Mouse (Mus musculus): Measurements from ENCODE around the gene Cdk1. TPM values are rescaled to one million over a fixed set of nuclear protein-coding genes. Genes with fewer than 3 reads are reported as not detected.

Gene Cdk1
- polyA plus RNA-seq (2015; fragmentation: Nextera tagmentation; extraction: Ambion mirVana) = 189 and 231 TPM in 2 replicates

DNA sequence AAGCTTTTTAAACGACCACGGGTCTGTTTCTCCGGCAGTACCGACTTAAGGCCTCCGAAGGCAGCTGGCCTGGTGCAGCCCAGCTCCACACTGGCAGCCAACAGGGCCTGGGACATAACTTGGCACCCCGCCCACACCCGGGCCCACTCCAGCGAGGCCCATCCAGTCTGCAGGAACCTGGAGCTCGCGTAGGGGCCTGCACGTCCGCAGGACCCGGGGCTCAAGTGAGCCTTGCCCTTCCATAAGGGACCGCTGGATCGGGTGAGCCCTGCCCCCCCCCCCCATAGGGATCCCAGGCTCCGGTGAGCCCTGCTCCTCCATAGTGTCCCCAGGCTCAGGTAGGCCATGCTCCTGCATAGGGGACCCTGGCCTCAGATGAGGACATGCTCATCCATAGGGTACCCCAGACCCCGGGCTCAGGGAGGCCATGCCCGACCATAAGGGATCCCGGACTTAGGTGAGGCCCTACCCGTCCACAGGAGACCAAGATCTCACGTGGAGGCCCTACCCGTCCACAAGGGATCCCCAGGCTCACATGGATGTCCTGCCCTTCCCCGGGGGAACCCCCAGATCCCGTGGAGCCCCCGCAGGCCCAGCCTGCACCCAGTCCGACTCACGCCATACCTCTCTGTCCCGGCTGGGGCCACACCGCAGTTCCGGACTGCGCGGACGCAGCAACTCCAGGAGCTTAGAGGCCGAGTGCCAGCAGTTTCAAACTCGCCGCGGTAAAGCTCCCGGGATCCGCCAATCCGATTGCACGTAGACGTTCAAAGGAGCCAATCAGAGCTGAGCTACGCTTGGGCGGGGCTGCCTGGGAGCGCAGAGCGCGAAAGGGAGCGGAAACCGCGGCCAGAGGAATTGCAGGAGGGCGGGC, at the start of gene Cdk1:
Gene Cdk1, minus strand, starts transcription at position 727 of the 874 bp plus-strand sequence.

DNA sequence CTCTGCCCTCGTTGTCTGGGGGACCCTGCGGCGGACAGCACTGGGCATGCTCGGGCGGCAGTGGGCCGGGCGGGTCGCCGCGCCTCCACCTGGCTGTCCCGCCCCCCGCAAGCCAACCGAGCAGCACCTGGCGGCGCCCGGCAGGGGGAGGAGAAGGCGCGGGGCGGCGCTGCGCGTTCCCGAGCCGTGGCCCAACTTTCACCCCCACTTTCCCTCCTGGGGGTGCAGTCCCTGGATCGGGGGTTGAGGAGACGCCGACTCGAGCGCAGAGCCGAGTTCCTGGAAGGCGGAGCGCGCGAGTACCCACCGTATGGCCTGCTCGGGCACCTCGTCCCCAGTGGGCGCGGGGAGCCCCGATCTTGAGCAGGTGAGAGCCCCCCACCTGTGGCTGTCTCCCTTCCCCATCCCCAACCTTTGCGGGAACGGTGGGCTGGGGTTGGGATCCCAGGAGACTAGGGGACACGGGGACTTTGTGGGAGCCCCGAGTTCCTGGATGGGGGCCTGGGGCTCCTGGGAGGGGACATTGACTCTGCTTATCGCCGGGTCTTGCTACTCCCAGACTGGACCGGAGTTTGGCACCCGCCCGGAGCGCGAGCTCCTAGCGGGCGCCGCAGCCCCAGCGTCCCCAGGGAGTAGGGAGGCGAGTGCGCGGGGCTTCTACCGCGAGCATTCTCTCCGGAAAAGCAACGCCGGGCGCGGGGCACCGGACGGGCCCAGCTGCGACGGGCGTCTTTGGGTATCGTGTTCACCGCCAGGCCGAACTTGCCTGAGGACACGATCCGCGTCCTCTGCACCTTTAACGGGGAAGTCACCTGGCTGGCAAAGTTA, 46.2 kb upstream of the Cdk1 start, which contains the start of gene Ank3:
Gene Ank3, plus strand, starts transcription at position 11 of the 828 bp plus-strand sequence.

Other genes starting within 250 kb of the Cdk1 start
- 12.6 and 13.9 TPM in 2 replicates for gene Rhobtb1, start 201.5 kb downstream of the Cdk1 start, polyA plus RNA-seq (2015; fragmentation: Nextera tagmentation; extraction: Ambion mirVana)
- 0.88 and 1.8 TPM in 2 replicates for gene A930033H14Rik, start 139.8 kb downstream of the Cdk1 start, polyA plus RNA-seq (2015; fragmentation: Nextera tagmentation; extraction: Ambion mirVana)
- gene Ank3, start 45.8 kb upstream of the Cdk1 start, polyA plus RNA-seq (2015; fragmentation: Nextera tagmentation; extraction: Ambion mirVana) = 12.0 and 18.1 TPM in 2 replicates

All from adrenal gland, postnatal 0 days (tissue).